Mouse (Mus musculus): ENCODE measurements around the gene Klhdc10.

DNA sequence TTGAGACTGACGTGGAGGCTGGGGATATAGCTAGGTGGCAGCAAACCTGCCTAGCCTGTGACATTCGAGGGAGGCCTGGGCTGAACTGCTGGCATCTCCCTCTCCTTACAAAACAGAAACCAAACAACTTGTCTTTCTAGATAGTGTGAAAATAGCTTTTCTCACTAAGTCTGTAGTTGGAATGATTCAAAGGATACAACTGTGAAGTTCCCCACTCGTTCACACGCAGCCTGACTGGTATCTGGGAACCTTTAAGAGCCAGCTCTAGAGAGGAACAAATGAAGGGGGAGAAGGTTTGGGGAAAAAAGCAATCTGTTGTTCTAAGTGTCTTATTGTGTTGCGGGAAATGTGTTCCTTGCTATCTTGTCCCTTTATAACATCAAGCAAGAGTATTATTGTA is 57.0 kb downstream of the Klhdc10 start:
- TF ChIP-seq CTCF (IDR thresholded peaks at IDR 0.05; ENCODE audit: low read depth) (no peak), EP300 (optimal IDR thresholded peaks at IDR 0.05) (no peak)
